Mouse (Mus musculus): ENCODE measurements around the gene Hist1h3e.
A peak's percentile ranks its signal among the peaks of the same experiment; 100 is the strongest.
"Not testable (repeated sequence)": the region's sequence is repeated elsewhere in the genome, so short reads cannot be mapped to it uniquely, and the experiment has no call there.

Gene Hist1h3e

DNA sequence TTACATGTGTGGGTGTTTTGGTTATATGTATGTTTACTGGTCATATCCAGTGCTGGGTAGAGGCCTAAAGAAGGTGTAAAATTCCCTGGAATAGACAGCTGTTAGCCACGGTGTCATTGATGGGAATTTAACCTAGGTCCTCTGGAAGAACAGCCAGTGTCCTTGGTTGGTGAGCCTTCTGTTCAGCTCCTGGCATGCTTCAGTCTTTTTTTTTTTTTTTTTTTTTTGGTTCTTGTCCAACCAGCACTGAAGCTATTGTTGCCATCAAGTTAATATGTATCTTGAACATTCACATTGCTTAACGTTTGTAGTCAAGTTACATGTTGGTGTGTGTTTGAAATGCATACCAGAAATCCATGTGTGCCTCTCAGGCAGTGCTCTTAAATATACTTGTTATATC is 2.3 kb upstream of the Hist1h3e start:
- DNase-seq (ENCODE audit: extremely low read depth, low read depth, low spot score), result no peak

DNA sequence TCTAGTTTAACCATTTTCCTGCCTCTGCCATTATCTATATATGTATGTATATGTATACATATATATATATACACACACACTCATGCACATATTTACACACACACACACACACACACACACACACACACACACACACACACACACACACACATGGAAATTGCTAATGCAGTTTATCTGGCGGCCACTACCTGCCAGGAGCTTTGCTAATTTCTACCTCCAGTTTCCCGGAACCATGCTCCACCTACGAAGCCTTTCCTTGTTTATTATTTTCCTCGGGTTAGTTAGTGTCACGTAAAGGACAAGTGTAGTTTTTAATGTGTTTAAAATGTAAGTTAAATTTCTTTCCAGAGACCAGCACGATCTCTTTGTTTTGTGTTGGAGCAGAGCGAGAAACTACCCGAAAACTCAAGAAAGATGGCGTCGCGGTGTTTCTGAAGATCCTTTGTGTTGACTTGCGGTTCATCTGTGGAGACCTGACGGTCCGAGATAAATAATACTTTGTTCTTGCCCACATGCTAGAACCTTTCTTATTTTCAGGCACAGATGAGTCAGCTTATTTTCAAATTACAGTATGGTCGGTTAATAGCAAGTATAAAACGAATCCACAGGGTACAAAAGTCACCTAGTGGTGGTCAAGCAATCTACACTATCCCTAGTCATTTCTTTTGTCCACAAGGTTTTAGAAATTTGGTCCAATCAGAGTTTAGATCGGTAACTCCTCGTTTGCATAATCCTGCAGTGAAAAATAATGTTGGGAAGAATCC is 712 bp upstream of the Hist1h3e start:
- no peak for DNase-seq (ENCODE audit: extremely low read depth, low read depth, low spot score)

DNA sequence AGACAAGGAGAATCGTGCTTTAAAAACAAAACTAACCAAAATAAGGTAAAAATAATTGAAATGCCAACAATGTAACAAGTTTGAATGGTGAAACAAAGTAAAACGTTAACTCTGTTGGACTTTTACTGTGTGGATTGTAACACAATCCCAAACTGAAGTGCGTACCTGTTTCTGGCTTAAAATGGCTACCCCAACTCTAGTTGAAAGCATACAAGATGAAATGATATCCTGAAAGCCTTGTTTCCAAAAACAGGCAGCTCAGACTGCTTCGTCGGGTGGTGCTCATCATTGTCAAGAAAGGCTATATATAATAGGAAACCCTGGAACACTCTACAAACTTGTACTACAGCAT is 662 bp downstream of the Hist1h3e start:
- not testable (repeated sequence) for DNase-seq (ENCODE audit: extremely low read depth, low read depth, low spot score)

DNA sequence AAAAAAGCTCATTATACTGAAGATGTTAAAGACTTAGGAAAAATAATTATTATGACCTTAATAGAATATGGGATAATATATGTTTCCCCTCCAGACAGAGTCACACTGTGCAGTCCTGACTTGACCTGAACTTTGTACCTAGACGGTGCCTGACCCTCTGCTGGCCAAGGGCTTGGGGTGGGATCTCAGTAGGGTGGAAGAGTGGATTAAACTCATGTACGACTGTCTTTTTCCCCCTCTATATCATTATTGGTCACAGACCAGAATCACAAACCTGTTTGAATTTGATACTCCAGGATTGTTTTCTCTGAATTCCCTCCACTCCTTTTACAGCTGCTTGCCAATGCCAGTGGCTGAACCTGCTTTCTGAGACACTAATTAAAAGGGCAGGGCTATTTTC is 1.5 kb downstream of the Hist1h3e start:
- not testable (repeated sequence) for DNase-seq (ENCODE audit: extremely low read depth, low read depth, low spot score)

DNA sequence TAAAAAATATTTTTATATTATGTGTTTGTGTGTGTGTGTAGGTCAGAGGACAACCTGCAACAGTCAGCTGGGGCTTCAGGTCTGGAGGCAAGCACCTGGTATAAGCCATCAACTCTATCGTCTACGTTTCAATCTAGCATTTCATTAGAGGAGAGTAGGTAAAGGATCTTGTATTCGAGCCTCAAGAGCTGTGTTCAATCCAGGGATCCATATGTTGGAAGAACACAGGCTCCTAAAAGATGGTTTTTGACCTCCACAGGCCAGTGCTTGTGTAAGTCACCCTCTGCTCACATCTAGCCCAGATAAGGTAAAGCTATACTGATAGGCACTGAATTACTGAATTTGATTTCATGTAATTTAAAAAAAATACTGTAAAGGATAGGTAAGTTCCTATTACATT is 5.3 kb downstream of the Hist1h3e start:
- DNase-seq (ENCODE audit: extremely low read depth, low read depth, low spot score), result no peak

DNA sequence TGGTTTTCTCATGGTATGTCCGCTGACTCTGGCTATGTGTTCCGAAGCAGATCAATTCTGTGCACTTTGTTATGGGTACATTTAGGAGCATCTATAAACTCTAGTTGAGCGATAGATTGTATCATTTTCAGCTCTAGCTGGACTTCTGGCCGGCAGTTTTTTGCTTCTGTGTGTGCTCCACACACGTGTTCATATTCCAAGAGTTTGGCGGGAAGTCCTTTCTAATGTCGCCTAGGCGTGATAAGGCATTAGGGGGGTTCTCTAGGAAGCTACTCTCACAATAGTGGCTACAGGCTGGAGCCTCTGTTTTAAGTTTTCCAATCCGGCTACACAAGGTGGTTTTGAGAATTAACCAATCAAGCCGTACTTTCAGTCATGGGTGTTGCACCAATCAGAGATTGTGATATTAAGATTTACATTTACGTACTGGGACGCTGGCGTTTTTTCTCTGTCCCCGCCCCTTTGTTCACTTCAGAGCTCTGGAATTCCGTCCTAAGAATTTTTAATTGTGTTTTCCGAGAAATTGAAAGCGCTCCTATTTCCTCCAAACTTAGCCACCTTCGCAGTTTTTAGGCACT is 6.2 kb downstream of the Hist1h3e start:
- DNase-seq (ENCODE audit: extremely low read depth, low read depth, low spot score), result peak; percentile 72

DNA sequence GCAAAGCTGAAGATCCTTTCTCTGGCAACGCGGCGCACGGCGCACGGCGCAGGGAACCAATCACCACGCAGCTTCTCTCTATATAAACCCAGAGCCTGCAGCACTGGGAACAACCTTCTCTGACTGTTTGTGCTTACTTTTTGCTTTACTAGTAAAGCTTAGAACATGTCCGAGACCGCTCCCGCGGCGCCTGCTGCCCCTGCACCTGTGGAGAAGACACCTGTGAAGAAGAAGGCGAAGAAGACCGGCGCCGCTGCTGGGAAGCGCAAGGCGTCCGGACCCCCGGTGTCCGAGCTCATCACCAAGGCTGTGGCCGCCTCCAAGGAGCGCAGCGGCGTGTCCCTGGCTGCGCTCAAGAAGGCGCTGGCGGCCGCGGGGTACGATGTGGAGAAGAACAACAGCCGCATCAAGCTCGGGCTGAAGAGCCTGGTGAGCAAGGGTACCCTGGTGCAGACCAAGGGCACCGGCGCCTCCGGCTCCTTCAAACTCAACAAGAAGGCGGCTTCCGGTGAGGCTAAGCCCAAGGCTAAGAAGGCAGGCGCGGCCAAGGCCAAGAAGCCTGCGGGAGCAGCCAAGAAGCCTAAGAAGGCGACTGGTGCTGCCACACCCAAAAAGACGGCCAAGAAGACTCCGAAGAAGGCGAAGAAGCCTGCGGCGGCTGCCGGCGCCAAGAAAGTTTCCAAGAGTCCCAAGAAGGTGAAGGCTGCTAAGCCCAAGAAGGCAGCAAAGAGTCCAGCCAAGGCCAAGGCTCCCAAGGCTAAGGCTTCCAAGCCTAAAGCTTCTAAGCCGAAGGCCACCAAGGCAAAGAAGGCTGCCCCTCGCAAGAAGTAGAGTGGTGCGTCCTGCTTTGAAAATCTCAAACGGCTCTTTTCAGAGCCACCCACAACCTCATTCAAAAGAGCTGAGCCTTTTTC is 7.0 kb downstream of the Hist1h3e start:
- DNase-seq (ENCODE audit: extremely low read depth, low read depth, low spot score), result no peak

DNA sequence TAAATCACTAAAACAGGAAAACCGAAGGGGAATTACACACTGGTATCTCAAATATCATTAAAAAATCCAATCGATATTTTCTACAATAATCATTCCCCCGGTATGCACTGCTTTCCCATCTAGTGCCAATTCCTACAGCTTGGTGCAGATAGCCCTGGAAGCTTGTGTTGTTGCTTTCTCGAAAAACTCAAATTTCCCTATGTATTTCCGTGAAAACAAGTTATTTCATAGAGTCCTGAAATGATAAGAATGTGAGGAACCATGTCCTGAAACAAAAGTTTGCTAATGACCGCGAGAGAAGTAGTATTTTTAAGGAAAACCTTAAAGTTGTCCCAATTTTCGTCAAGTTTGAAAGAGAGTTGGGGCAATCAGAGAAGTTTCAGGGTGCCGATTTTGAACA is 7.8 kb downstream of the Hist1h3e start:
- no peak for DNase-seq (ENCODE audit: extremely low read depth, low read depth, low spot score)

DNA sequence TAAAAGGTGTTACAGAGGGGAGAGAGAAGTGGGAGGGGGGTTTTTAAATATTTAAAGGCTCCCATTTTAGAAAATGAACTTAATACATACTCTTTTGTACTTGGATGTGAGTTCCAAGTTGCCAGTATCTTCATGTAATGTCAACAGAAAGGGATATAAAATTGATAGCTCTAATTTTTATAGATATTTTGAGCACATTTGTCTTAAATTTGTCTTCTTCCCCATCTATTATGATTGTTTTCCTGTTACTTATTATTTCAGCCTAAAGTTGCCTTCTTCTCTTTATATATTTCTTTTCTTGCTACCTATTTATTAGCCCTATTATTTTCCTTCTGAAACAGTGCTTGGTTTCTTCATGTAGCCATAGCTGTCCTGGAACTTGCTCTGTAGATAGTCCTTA is 9.2 kb downstream of the Hist1h3e start, which contains the start of gene Hist1h1d:
Hist1h1d (plus strand) TSS at position 301 of the 400 bp plus-strand sequence.
- DNase-seq (ENCODE audit: extremely low read depth, low read depth, low spot score), result no peak

DNA sequence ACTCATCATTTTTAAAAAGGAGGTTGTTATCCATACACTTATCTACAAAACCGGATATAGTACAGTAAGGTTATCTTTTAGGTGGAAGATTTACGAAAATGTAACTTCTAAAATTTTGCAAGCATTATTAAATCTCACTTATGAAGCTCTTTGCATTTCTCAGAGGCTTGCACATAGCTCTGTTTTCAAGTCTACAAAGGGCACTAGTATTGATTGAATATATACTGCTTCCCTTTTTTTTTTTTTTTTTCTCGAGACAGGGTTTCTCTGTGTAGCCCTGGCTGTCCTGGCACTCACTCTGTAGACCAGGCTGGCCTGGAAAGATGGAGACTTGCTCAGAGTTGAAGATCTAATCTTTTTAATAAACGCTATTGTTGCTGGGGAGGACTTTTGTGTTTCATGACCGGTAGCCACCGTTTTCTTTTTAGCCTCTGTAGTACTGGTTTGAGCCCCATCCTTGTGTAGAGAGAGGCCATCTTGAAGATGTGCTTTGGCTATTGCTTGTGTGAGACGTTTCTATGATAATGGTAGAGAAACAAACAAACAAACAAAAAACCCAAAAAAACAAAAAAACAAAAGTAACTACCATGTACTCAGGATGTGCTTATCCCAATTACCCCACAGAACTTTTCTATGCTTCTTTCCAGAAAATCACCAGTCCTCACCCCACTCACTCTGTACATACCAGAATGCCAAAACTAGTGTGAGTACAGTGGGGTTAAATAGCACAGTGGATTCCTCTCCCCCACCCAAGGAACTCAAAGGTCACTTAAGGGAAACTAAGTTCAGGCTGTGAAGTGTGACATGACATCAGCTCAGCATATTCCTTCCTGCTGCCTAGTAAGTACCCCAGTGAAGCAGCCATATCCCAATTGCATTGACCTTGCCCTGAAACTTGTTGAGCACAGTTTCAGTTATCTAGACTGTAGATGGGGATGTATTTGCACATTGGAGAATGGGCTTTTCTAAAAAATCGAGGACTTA is 9.9 kb downstream of the Hist1h3e start:
- DNase-seq (ENCODE audit: extremely low read depth, low read depth, low spot score), result no peak

DNA sequence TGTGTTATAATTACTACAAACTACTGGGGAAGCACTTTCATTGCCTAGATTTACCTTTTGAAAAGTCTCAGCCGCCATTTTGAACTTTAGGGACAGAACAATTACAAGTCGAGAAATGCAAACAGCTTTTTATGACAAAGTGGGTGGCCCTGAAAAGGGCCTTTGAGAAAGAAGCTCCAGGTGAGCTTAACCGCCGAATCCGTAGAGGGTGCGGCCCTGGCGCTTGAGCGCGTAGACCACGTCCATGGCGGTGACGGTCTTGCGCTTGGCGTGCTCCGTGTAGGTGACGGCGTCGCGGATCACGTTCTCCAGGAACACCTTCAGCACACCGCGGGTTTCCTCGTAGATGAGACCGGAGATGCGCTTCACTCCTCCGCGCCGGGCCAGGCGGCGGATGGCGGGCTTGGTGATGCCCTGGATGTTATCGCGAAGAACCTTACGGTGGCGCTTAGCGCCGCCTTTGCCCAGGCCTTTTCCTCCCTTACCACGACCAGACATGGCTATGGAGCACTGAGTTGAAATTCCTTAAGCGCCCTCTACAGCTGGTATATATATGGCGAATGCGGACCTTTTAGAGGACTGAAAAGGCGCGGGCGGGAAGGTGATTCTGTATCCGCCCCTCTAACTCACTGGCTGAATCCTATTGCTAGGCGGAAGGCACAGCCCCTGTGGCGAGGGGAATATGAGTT is 10.9 kb downstream of the Hist1h3e start, which contains the start of gene Hist1h4f:
Hist1h4f (minus strand) TSS at position 503 of the 689 bp plus-strand sequence.
- not testable (repeated sequence) for DNase-seq (ENCODE audit: extremely low read depth, low read depth, low spot score)

DNA sequence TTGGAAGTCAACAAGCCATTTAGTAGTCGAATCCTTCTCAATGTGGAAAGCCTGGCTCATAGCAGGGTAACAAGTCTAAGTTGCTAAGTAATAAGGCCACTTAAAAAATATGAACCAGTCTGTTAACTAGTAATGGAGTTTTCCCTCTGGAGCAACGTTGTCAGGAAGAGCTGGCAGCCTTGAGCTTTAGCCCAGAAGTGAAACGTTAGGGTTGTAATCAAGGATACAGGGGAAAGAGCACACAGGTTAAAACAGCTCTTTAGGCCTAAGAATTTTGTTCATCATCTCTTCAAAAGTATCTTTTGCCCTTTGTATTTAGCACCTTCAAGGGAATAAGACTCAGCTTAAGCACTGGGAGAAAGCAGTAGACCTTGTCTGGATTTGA is 11.4 kb downstream of the Hist1h3e start:
- DNase-seq (ENCODE audit: extremely low read depth, low read depth, low spot score), result no peak

DNA sequence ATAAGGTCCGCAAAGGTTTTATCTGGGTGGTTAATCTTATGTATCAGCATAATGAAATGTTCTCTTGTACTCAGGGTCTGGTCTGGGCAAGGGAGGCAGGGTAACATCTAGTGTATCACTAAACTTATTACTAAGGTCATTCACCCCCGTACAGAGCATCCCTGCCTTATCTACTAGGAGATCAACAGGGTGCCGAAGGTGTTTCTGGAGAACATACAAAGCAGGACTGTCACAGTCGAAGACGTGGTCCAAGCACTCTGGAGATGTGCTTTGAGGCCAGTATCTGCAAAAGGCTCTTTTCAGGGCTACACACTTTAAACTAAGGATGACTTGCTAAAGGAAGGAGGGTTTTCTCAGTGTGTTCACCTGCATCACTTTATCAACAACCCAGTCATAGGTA is 15.5 kb downstream of the Hist1h3e start:
- no peak for DNase-seq (ENCODE audit: extremely low read depth, low read depth, low spot score)

DNA sequence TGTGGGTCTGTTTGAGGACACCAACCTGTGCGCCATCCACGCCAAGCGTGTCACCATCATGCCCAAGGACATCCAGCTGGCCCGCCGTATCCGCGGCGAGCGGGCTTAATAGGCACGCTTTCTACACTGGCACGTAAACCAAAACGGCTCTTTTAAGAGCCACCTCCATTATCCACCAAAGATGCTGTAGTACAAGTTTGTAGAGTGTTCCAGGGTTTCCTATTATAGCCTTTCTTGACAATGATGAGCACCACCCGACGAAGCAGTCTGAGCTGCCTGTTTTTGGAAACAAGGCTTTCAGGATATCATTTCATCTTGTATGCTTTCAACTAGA is 17.4 kb downstream of the Hist1h3e start:
- not testable (repeated sequence) for DNase-seq (ENCODE audit: extremely low read depth, low read depth, low spot score)

DNA sequence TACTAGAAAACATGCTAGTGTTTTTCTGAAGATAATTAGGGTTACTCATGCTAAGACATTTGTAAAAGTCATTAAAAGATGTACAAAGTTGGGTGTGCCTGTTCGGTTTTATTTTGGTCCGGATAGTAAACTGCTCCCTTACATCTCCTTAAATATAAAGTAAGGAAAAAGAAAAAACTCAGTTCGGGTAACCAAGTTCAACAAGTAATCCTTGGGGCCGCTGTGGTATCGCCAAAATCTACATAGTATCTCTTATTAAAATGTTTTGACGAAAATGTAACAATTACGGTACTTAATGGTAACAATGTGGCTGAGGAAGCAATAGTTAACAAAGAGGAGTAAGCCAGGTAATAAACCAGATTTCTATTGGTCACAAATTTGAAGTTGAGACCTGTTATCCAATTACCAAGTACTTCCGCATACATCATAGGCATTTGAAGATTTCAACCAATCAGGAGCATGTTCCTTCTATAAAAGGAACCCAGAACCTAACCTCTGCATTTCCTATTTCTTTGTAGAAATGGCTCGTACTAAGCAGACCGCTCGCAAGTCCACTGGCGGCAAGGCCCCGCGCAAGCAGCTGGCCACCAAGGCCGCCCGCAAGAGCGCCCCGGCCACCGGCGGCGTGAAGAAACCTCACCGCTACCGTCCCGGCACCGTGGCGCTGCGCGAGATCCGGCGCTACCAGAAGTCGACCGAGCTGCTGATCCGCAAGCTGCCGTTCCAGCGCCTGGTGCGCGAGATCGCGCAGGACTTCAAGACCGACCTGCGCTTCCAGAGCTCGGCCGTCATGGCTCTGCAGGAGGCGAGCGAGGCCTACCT is 18.0 kb downstream of the Hist1h3e start, which contains the start of gene Hist1h3f:
Hist1h3f (plus strand) TSS at position 88 of the 822 bp plus-strand sequence.
- no peak for DNase-seq (ENCODE audit: extremely low read depth, low read depth, low spot score)

DNA sequence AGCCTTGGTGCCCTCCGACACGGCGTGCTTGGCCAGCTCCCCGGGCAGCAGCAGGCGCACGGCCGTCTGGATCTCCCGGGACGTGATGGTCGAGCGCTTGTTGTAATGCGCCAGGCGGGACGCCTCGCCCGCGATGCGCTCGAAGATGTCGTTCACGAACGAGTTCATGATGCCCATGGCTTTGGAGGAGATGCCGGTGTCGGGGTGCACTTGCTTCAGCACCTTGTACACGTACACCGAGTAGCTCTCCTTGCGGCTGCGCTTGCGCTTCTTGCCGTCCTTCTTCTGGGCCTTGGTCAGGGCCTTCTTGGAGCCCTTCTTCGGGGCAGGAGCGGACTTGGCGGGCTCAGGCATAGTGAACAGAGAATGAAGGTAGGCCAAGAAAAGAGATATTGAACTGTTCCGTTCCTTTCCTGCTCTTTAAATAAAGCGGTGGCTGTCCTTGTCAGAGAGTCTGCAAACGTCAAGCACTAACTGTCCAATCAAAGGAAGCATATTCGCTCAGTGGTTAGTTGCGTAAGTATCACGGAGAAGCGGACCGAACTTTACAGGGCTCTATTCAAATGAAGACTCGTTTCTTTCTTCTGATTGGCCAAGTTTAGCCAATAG is 19.1 kb downstream of the Hist1h3e start, which contains the start of gene Hist1h2bh:
Hist1h2bh (minus strand) TSS at position 394 of the 609 bp plus-strand sequence.
- peak; percentile 97 for DNase-seq (ENCODE audit: extremely low read depth, low read depth, low spot score)

DNA sequence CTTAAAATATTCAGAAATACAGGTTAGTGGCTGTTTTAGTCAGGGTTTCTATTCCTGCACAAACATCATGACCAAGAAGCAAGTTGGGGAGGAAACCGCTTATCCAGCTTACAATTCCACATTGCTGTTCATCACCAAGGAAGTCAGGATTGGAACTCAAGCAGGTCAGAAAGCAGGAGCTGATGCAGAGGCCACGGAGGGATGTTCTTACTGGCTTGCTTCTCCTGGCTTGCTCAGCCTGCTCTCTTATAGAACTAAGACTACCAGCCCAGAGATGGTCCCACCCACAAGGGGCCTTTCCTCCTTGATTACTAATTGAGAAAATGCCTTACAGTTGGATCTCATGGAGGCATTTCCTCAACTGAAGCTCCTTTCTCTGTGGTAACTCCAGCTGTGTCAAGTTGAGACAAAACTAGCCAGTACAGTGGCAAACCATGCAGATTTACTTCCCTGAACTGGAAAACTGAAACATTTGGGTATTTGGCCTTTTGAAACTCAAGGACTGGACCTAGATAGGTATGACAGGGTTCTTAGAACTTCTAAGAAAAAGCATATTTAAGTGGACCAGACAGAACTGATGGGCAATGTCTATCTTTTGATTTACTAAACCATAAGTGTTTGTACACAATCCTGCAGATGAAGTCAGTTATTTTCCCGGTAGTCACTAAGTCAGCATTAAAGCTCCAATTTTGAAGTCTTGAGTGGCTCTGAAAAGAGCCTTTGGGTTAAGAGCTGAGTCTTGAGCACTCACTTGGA is 19.8 kb downstream of the Hist1h3e start:
- DNase-seq (ENCODE audit: extremely low read depth, low read depth, low spot score), result not testable (repeated sequence)

DNA sequence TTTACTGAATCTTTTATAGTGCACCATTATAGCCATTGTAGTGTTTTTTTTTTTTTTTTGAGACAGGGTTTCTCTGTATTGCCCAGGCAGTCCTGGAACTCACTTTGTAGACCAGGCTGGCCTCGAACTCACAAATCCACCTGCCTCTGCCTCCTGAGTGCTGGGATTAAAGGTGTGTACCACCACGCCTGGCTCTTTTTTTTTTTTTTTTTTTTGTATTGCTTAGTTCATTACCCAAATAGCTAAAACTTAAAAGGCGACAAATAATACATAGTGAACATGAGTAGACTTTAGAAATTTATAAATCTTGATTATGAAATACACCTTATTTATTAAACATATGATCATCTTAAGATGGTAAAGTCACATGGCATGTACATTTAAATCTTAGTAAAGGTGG is 20.7 kb downstream of the Hist1h3e start:
- DNase-seq (ENCODE audit: extremely low read depth, low read depth, low spot score), result no peak

Measured in fat pad, adult 2 months (tissue).